Mouse (Mus musculus) embryonic facial prominence, embryonic 14.5 days (tissue): Measurements from ENCODE around the gene Gse1. TPM values are rescaled to one million over a fixed set of nuclear protein-coding genes. Genes with fewer than 3 reads are reported as not detected.
A peak's percentile ranks its signal among the peaks of the same experiment; 100 is the strongest.

Source experiments
- ATAC-seq: fragments of 200-750 bp; cut with Nextera tagmentation; 2 replicates; pipeline ENCODE4 v1.8.0; 2017; ENCODE audit warnings: low read depth, moderate number of reproducible peaks, moderate TSS enrichment
- DNase-seq: peaks from one replicate; pipeline ENCODE4 v3.0.0-alpha.2; 2015; ENCODE audit warnings: low spot score
- H3K27ac ChIP-seq: fragments of 300-500 bp; sonication (generic); replicated peaks from 2 replicates; pipeline ENCODE4 v1.5.1; 2014; ENCODE audit warnings: low read depth, mild to moderate bottlenecking, low read length, moderate library complexity
- H3K27me3 ChIP-seq: fragments of 300-500 bp; sonication (generic); replicated peaks from 2 replicates; pipeline ENCODE4 v1.6.1; 2014; ENCODE audit warnings: low read length; ENCODE audit not compliant: control insufficient read depth, insufficient read depth
- H3K36me3 ChIP-seq: fragments of 300-500 bp; sonication (generic); 2 replicates; pipeline ENCODE4 v1.6.1; 2014; ENCODE audit warnings: low read length, mixed read lengths; ENCODE audit not compliant: control insufficient read depth, insufficient read depth
- H3K4me1 ChIP-seq: fragments of 300-500 bp; sonication (generic); 2 replicates; pipeline ENCODE4 v1.6.1; 2014; ENCODE audit warnings: antibody characterized with exemption, low read length; ENCODE audit not compliant: control insufficient read depth, insufficient read depth
- H3K4me2 ChIP-seq: fragments of 300-500 bp; sonication (generic); 2 replicates; pipeline ENCODE4 v1.6.1; 2014; ENCODE audit warnings: low read depth, mild to moderate bottlenecking, low read length, moderate library complexity, mixed read lengths
- H3K4me3 ChIP-seq: fragments of 300-500 bp; sonication (generic); 2 replicates; pipeline ENCODE4 v1.5.1; 2014; ENCODE audit warnings: low read depth, mild to moderate bottlenecking, low read length
- H3K9ac ChIP-seq: fragments of 300-500 bp; sonication (generic); 2 replicates; pipeline ENCODE4 v1.6.1; 2014; ENCODE audit warnings: low read depth, mild to moderate bottlenecking, low read length, moderate library complexity, mixed read lengths
- H3K9me3 ChIP-seq: fragments of 300-500 bp; sonication (generic); 2 replicates; pipeline ENCODE4 v1.6.1; 2016; ENCODE audit warnings: low read length; ENCODE audit not compliant: control insufficient read depth
- WGBS: fragments of 180-500 bp; shearing (Covaris S2); extraction: QIAGEN DNeasy Blood & Tissue Kit; methylation state at CpG from one replicate; pipeline ENCODE4 v1.1.7; 2014; 5-methylcytosine and 5-hydroxymethylcytosine counted together
- polyA plus RNA-seq: library from polyadenylated mRNA; unstranded; fragments of >200 nt; fragmentation: Nextera tagmentation; extraction: Ambion mirVana; gene quantifications from 2 replicates; pipeline ENCODE4 v1.2.1, GENCODE M21; 2014

Gse1 gene
- polyA plus RNA-seq, 1 experiment from 2014 or later, result 8.7 TPM

- H3K4me2 ChIP-seq, result no peak overlapping the region
- no peak for ATAC-seq
- H3K9me3 ChIP-seq, result no peaks in the 10 kb centered on the region
- H3K9ac ChIP-seq, result no peak overlapping the region
- WGBS, result 85% methylated on average over 12 of the region's 12 CpGs
- H3K27me3 ChIP-seq, result no peaks in the 10 kb centered on the region
- DNase-seq, result no peak
- H3K4me1 ChIP-seq, result peaks cover 29% of the 10 kb centered on the region
- no peaks in the 10 kb centered on the region for H3K36me3 ChIP-seq
- no peak overlapping the region for H3K27ac ChIP-seq
- H3K4me3 ChIP-seq, result no peak overlapping the region
These were observed 212.5 kb downstream of the Gse1 start for GRCm38 (mm10) chr8:120440739-120441138.

- no peak overlapping the region for H3K4me3 ChIP-seq
- ATAC-seq (no peak), DNase-seq (no peak)
- H3K27me3 ChIP-seq, result no peaks in the 10 kb centered on the region
- H3K4me1 ChIP-seq, result peaks cover 24% of the 10 kb centered on the region
- no peak overlapping the region for H3K4me2 ChIP-seq
- H3K36me3 ChIP-seq, result no peaks in the 10 kb centered on the region
- H3K9ac ChIP-seq, result no peak overlapping the region
- H3K9me3 ChIP-seq, result no peaks in the 10 kb centered on the region
- no peak overlapping the region for H3K27ac ChIP-seq
- 76% methylated on average over 6 of the region's 6 CpGs for WGBS
These were observed 213.4 kb downstream of the Gse1 start for GRCm38 (mm10) chr8:120441637-120442036.

DNA sequence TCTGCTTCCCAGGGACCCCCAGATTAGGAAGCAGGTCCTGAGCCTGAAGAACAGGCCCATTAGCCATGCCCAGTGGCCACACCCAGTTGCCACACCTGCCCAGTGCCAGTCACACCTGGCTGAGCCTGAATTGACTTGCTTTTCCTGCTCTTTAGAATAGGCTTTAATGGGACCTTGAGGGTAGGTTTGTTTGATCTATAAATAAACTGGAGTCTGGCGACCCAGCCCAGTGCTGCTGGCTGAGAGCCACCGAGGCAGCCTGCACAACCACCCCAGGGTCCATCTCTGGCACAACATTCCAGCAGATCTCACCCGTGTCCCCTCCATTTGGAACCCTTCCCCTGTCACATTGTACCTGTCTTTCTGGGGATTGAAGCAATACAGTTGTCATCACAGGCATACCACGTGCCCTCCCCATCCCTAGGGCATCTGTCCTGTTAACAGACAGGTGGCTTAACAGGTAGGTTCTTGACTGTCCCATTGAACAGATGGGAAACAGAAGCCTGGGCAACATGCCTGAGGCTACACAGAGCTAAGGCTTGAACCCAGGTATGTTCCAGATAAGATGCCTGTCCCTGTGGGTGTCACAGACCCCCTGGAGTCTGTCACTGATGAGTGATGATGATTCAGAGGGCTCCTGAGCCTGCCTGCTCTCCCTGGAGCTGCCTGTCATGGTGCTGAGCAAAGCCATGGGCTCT is 214.2 kb downstream of the Gse1 start:
- H3K4me1 ChIP-seq, result peaks cover 18% of the 10 kb centered on the region
- no peaks in the 10 kb centered on the region for H3K9me3 ChIP-seq
- no peaks in the 10 kb centered on the region for H3K27me3 ChIP-seq
- DNase-seq (no peak), ATAC-seq (no peak)
- H3K4me3 ChIP-seq, result no peak overlapping the region
- no peak overlapping the region for H3K9ac ChIP-seq
- WGBS, result 53% methylated on average over 4 of the region's 4 CpGs
- H3K4me2 ChIP-seq, result no peak overlapping the region
- H3K27ac ChIP-seq, result no peak overlapping the region
- no peaks in the 10 kb centered on the region for H3K36me3 ChIP-seq

- no peaks in the 10 kb centered on the region for H3K9me3 ChIP-seq
- no peak overlapping the region for H3K4me2 ChIP-seq
- no peak overlapping the region for H3K27ac ChIP-seq
- H3K9ac ChIP-seq, result no peak overlapping the region
- ATAC-seq (no peak), DNase-seq (no peak)
- no peaks in the 10 kb centered on the region for H3K27me3 ChIP-seq
- no peak overlapping the region for H3K4me3 ChIP-seq
- 52% methylated on average over 10 of the region's 10 CpGs for WGBS
- H3K4me1 ChIP-seq, result peaks cover 12% of the 10 kb centered on the region
- H3K36me3 ChIP-seq, result no peaks in the 10 kb centered on the region
These were observed 217.0 kb downstream of the Gse1 start for GRCm38 (mm10) chr8:120445249-120445648.

DNA sequence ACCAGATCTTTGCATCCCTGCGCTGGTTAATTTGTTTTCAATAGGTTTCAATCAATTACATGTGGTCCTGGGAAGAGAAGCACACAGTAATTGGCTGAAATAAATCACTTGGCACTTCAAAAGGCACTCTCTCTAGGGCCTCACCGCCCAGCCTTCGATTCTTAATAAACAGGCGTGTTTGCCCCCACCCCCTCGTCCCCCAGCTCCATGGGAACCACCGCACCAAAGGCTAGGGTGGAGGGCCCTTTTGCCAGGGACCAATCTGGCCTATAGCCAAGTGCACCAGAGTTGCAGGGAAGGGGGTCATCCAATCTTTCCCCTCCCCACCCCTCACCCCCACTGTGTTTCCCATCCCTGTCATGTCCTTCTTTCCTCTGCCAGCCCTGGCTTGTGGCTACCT is 219.9 kb downstream of the Gse1 start:
- H3K4me2 ChIP-seq, result no peak overlapping the region
- no peak overlapping the region for H3K9ac ChIP-seq
- H3K36me3 ChIP-seq, result no peaks in the 10 kb centered on the region
- H3K4me3 ChIP-seq, result no peak overlapping the region
- H3K4me1 ChIP-seq, result peaks cover 10% of the 10 kb centered on the region
- DNase-seq, result no peak
- no peak for ATAC-seq
- 59% methylated on average over 6 of the region's 6 CpGs for WGBS
- H3K9me3 ChIP-seq, result no peaks in the 10 kb centered on the region
- no peak overlapping the region for H3K27ac ChIP-seq
- no peaks in the 10 kb centered on the region for H3K27me3 ChIP-seq

- Histone ChIP-seq H3K27me3 (no peaks in the 10 kb centered on the region), H3K4me2 (no peak overlapping the region), H3K9ac (no peak overlapping the region), H3K9me3 (no peaks in the 10 kb centered on the region), H3K36me3 (no peaks in the 10 kb centered on the region), H3K4me1 (peaks cover 10% of the 10 kb centered on the region), H3K27ac (no peak overlapping the region), H3K4me3 (no peak overlapping the region)
- WGBS, result 80% methylated on average over 4 of the region's 4 CpGs
- DNase-seq, result no peak
- ATAC-seq, result no peak
These were observed 220.9 kb downstream of the Gse1 start for GRCm38 (mm10) chr8:120449139-120449538.

DNA sequence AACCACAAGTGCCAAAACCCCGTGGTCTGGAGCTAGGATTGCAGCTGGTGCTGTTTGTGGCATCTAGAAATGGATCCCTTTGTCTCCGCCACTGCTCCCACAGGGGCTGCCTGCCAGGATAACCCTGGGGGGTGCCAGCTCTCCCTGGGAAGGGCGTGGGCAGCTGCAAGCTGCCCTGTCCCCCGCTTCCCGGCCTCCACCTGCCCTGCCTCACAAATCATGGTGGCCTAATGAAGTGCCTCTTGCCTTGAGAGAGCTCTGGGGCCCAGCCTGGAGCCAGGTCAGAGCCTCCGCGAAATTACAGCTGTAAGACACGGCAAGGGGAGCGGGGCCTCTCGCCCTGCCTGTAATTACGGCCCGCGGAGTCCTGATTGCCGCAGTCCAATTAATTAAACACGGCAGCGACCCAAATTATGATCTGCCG is 221.4 kb downstream of the Gse1 start:
- H3K27me3 ChIP-seq, result no peaks in the 10 kb centered on the region
- WGBS, result 18% methylated on average over 14 of the region's 17 CpGs
- H3K4me2 ChIP-seq, result peak overlapping the region; percentile 20; the same call in 1 of the 2 replicates
- H3K9me3 ChIP-seq, result no peaks in the 10 kb centered on the region
- peak; percentile 80 for DNase-seq
- H3K4me3 ChIP-seq, result no peak overlapping the region
- H3K36me3 ChIP-seq, result no peaks in the 10 kb centered on the region
- peak; percentile 56 for ATAC-seq
- H3K4me1 ChIP-seq, result peaks cover 10% of the 10 kb centered on the region
- H3K9ac ChIP-seq, result 0 out of 2 replicates have a peak overlapping the region, but pooled peaks have one; percentile 39
- no peak overlapping the region for H3K27ac ChIP-seq

- DNase-seq (no peak), ATAC-seq (no peak)
- Histone ChIP-seq H3K9me3 (no peaks in the 10 kb centered on the region), H3K4me1 (peaks cover 13% of the 10 kb centered on the region), H3K27ac (no peak overlapping the region), H3K4me2 (no peak overlapping the region), H3K9ac (no peak overlapping the region), H3K27me3 (no peaks in the 10 kb centered on the region), H3K36me3 (no peaks in the 10 kb centered on the region), H3K4me3 (no peak overlapping the region)
- WGBS, result 95% methylated on average over 2 of the region's 2 CpGs
These were observed 223.9 kb downstream of the Gse1 start for GRCm38 (mm10) chr8:120452111-120452510.

DNA sequence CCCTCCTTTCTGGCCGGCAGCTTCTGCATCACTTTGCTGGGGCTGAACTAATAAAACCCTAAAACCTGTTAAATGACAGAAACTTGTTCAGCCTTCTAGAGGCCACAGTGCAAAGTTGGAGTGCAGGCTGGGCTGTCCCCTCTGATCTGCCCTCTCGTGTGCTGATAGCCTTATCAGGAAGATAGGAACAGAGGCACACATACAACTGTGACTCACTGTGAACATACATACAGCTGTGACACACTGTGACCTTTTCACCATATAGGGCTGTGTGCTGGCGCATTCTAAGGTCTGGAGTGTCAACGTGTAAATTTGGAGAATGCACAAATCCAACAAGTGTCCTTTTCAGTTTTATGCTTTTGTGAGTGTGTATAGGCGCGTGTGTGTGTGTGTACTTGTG is 226.1 kb downstream of the Gse1 start:
- no peak overlapping the region for H3K27ac ChIP-seq
- no peak overlapping the region for H3K9ac ChIP-seq
- H3K36me3 ChIP-seq, result no peaks in the 10 kb centered on the region
- no peaks in the 10 kb centered on the region for H3K27me3 ChIP-seq
- DNase-seq (no peak), ATAC-seq (no peak)
- H3K4me1 ChIP-seq, result peaks cover 15% of the 10 kb centered on the region
- no peak overlapping the region for H3K4me3 ChIP-seq
- H3K9me3 ChIP-seq, result no peaks in the 10 kb centered on the region
- WGBS, result 78% methylated on average over 6 of the region's 6 CpGs
- H3K4me2 ChIP-seq, result no peak overlapping the region
